Mouse (Mus musculus): ENCODE data around the gene Zfp3. TPM values are rescaled to one million over a fixed set of nuclear protein-coding genes. Genes with fewer than 3 reads are reported as not detected.
"Not testable (repeated sequence)": the region's sequence is repeated elsewhere in the genome, so short reads cannot be mapped to it uniquely, and the experiment has no call there.

The Zfp3 gene
- polyA plus RNA-seq, 1 experiment from 2014 or later: 16.9 TPM

- no peaks in the 10 kb centered on the region for H3K36me3 ChIP-seq (replicated peaks; ENCODE audit: control insufficient read depth, insufficient read depth)
- H3K4me2 ChIP-seq (replicated peaks): no peak overlapping the region
- ATAC-seq (ENCODE audit: low FRiP score) (no peak), DNase-seq (ENCODE audit: low spot score) (no peak)
- no peak overlapping the region for H3K9ac ChIP-seq
- no peaks in the 10 kb centered on the region for H3K4me1 ChIP-seq (replicated peaks; ENCODE audit: control insufficient read depth, insufficient read depth, low read length)
- no peak overlapping the region for H3K4me3 ChIP-seq (replicated peaks; ENCODE audit: low read length)
- H3K27me3 ChIP-seq (ENCODE audit: control insufficient read depth, insufficient read depth, low read length): no peaks in the 10 kb centered on the region
- WGBS: 93% methylated on average over 10 of the region's 10 CpGs
- no peaks in the 10 kb centered on the region for H3K9me3 ChIP-seq (ENCODE audit: control insufficient read depth, low read length)
- no peak overlapping the region for H3K27ac ChIP-seq
These were observed 10.9 kb upstream of the Zfp3 start for GRCm38 (mm10) chr11:70753146-70753545.

GRCm38 (mm10) chr11:70754476-70754875, 9.5 kb upstream of the Zfp3 start:
- ATAC-seq (ENCODE audit: low FRiP score): no peak
- WGBS: 65% methylated on average over 4 of the region's 4 CpGs
- Histone ChIP-seq H3K9ac (no peak overlapping the region), H3K4me3 (replicated peaks; ENCODE audit: low read length) (no peak overlapping the region), H3K4me1 (replicated peaks; ENCODE audit: control insufficient read depth, insufficient read depth, low read length) (no peaks in the 10 kb centered on the region), H3K27ac (no peak overlapping the region), H3K36me3 (replicated peaks; ENCODE audit: control insufficient read depth, insufficient read depth) (no peaks in the 10 kb centered on the region), H3K27me3 (ENCODE audit: control insufficient read depth, insufficient read depth, low read length) (no peaks in the 10 kb centered on the region), H3K4me2 (replicated peaks) (no peak overlapping the region), H3K9me3 (ENCODE audit: control insufficient read depth, low read length) (no peaks in the 10 kb centered on the region)
- no peak for DNase-seq (ENCODE audit: low spot score)

GRCm38 (mm10) chr11:70754958-70755357, 9.1 kb upstream of the Zfp3 start:
- Histone ChIP-seq H3K36me3 (replicated peaks; ENCODE audit: control insufficient read depth, insufficient read depth) (no peaks in the 10 kb centered on the region), H3K4me3 (replicated peaks; ENCODE audit: low read length) (no peak overlapping the region), H3K9ac (no peak overlapping the region), H3K27ac (no peak overlapping the region), H3K4me1 (replicated peaks; ENCODE audit: control insufficient read depth, insufficient read depth, low read length) (no peaks in the 10 kb centered on the region), H3K4me2 (replicated peaks) (no peak overlapping the region), H3K27me3 (ENCODE audit: control insufficient read depth, insufficient read depth, low read length) (no peaks in the 10 kb centered on the region), H3K9me3 (ENCODE audit: control insufficient read depth, low read length) (no peaks in the 10 kb centered on the region)
- no peak for DNase-seq (ENCODE audit: low spot score)
- no peak for ATAC-seq (ENCODE audit: low FRiP score)
- 66% methylated on average over 7 of the region's 7 CpGs for WGBS

GRCm38 (mm10) chr11:70755645-70756044, 8.4 kb upstream of the Zfp3 start:
- Histone ChIP-seq H3K9me3 (ENCODE audit: control insufficient read depth, low read length) (no peaks in the 10 kb centered on the region), H3K4me3 (replicated peaks; ENCODE audit: low read length) (no peak overlapping the region), H3K4me2 (replicated peaks) (no peak overlapping the region), H3K4me1 (replicated peaks; ENCODE audit: control insufficient read depth, insufficient read depth, low read length) (no peaks in the 10 kb centered on the region), H3K27ac (no peak overlapping the region), H3K9ac (no peak overlapping the region; the same call in 1 of the 2 replicates), H3K27me3 (ENCODE audit: control insufficient read depth, insufficient read depth, low read length) (no peaks in the 10 kb centered on the region), H3K36me3 (replicated peaks; ENCODE audit: control insufficient read depth, insufficient read depth) (no peaks in the 10 kb centered on the region)
- peak; percentile 93 for DNase-seq (ENCODE audit: low spot score)
- 15% methylated on average over 7 of the region's 7 CpGs for WGBS
- no peak for ATAC-seq (ENCODE audit: low FRiP score)

- DNase-seq (ENCODE audit: low spot score); H3K36me3 ChIP-seq (replicated peaks; ENCODE audit: control insufficient read depth, insufficient read depth); H3K9me3 ChIP-seq (ENCODE audit: control insufficient read depth, low read length); H3K9ac ChIP-seq; H3K4me3 ChIP-seq (replicated peaks; ENCODE audit: low read length); H3K4me2 ChIP-seq (replicated peaks); ATAC-seq (ENCODE audit: low FRiP score); H3K27me3 ChIP-seq (ENCODE audit: control insufficient read depth, insufficient read depth, low read length); H3K27ac ChIP-seq: not testable (repeated sequence)
- WGBS: 66% methylated on average over 3 of the region's 3 CpGs
- peaks cover 16% of the 10 kb centered on the region for H3K4me1 ChIP-seq (replicated peaks; ENCODE audit: control insufficient read depth, insufficient read depth, low read length)
These were observed 3.6 kb upstream of the Zfp3 start for GRCm38 (mm10) chr11:70760446-70760845.

- Histone ChIP-seq H3K9ac (no peak overlapping the region), H3K4me1 (replicated peaks; ENCODE audit: control insufficient read depth, insufficient read depth, low read length) (peaks cover 18% of the 10 kb centered on the region), H3K27me3 (ENCODE audit: control insufficient read depth, insufficient read depth, low read length) (no peaks in the 10 kb centered on the region), H3K9me3 (ENCODE audit: control insufficient read depth, low read length) (no peaks in the 10 kb centered on the region), H3K36me3 (replicated peaks; ENCODE audit: control insufficient read depth, insufficient read depth) (no peaks in the 10 kb centered on the region), H3K4me2 (replicated peaks) (no peak overlapping the region), H3K27ac (no peak overlapping the region), H3K4me3 (replicated peaks; ENCODE audit: low read length) (no peak overlapping the region)
- WGBS: 84% methylated on average over 9 of the region's 9 CpGs
- DNase-seq (ENCODE audit: low spot score) (no peak), ATAC-seq (ENCODE audit: low FRiP score) (no peak)
These were observed 1.4 kb upstream of the Zfp3 start for GRCm38 (mm10) chr11:70762641-70763040.

GRCm38 (mm10) chr11:70763582-70763935, 450 bp upstream of the Zfp3 start:
- WGBS: 27% methylated on average over 3 of the region's 3 CpGs
- peak; percentile 51 for DNase-seq (ENCODE audit: low spot score)
- no peaks in the 10 kb centered on the region for H3K9me3 ChIP-seq (ENCODE audit: control insufficient read depth, low read length)
- H3K27me3 ChIP-seq (ENCODE audit: control insufficient read depth, insufficient read depth, low read length): no peaks in the 10 kb centered on the region
- peak overlapping the region; percentile 84 for H3K4me2 ChIP-seq (replicated peaks)
- peak overlapping the region; percentile 77 for H3K4me3 ChIP-seq (replicated peaks; ENCODE audit: low read length)
- H3K9ac ChIP-seq: peak overlapping the region; percentile 83
- peaks cover 6% of the 10 kb centered on the region; the same call in 1 of the 2 replicates for H3K36me3 ChIP-seq (replicated peaks; ENCODE audit: control insufficient read depth, insufficient read depth)
- no peak for ATAC-seq (ENCODE audit: low FRiP score)
- H3K27ac ChIP-seq: peak overlapping the region; percentile 83
- H3K4me1 ChIP-seq (replicated peaks; ENCODE audit: control insufficient read depth, insufficient read depth, low read length): peaks cover 18% of the 10 kb centered on the region

GRCm38 (mm10) chr11:70765776-70766445, 1.9 kb downstream of the Zfp3 start:
- Histone ChIP-seq H3K27me3 (ENCODE audit: control insufficient read depth, insufficient read depth, low read length) (no peaks in the 10 kb centered on the region), H3K4me3 (replicated peaks; ENCODE audit: low read length) (no peak overlapping the region), H3K9me3 (ENCODE audit: control insufficient read depth, low read length) (no peaks in the 10 kb centered on the region), H3K27ac (no peak overlapping the region), H3K4me1 (replicated peaks; ENCODE audit: control insufficient read depth, insufficient read depth, low read length) (peaks cover 18% of the 10 kb centered on the region), H3K36me3 (replicated peaks; ENCODE audit: control insufficient read depth, insufficient read depth) (peaks cover 8% of the 10 kb centered on the region), H3K4me2 (replicated peaks) (no peak overlapping the region), H3K9ac (no peak overlapping the region)
- no peak for DNase-seq (ENCODE audit: low spot score)
- 88% methylated on average over 16 of the region's 16 CpGs for WGBS
- ATAC-seq (ENCODE audit: low FRiP score): no peak

- H3K4me1 ChIP-seq (replicated peaks; ENCODE audit: control insufficient read depth, insufficient read depth, low read length): no peaks in the 10 kb centered on the region
- H3K36me3 ChIP-seq (replicated peaks; ENCODE audit: control insufficient read depth, insufficient read depth): peaks cover 48% of the 10 kb centered on the region
- DNase-seq (ENCODE audit: low spot score): no peak
- no peaks in the 10 kb centered on the region for H3K27me3 ChIP-seq (ENCODE audit: control insufficient read depth, insufficient read depth, low read length)
- no peak overlapping the region for H3K4me3 ChIP-seq (replicated peaks; ENCODE audit: low read length)
- no peak overlapping the region for H3K9ac ChIP-seq
- ATAC-seq (ENCODE audit: low FRiP score): no peak
- WGBS: 92% methylated on average over 3 of the region's 3 CpGs
- H3K4me2 ChIP-seq (replicated peaks): no peak overlapping the region
- no peak overlapping the region for H3K27ac ChIP-seq
- no peaks in the 10 kb centered on the region for H3K9me3 ChIP-seq (ENCODE audit: control insufficient read depth, low read length)
These were observed 6.8 kb downstream of the Zfp3 start for GRCm38 (mm10) chr11:70770804-70771203.

Data from hindbrain, embryonic 14.5 days (tissue).